Mouse (Mus musculus) kidney, embryonic 14.5 days (tissue): ENCODE measurements at regions not wholly inside any gene's neighbourhood (a gene's known extent, or its start where the extent isn't known, plus 50 kb on each side); places are given as distances from the start of the nearest gene placed in this dataset.
A peak's percentile ranks its signal among the peaks of the same experiment; 100 is the strongest.
"Not testable (repeated sequence)": the region's sequence is repeated elsewhere in the genome, so short reads cannot be mapped to it uniquely, and the experiment has no call there.

Source experiments
- ATAC-seq: fragments of 200-750 bp; cut with Nextera tagmentation; 2 replicates; pipeline ENCODE4 v1.8.0; 2017; ENCODE audit warnings: moderate number of reproducible peaks, mild to moderate bottlenecking, moderate TSS enrichment, moderate library complexity; ENCODE audit not compliant: low FRiP score, low TSS enrichment
- H3K27ac ChIP-seq: fragments of 300-500 bp; sonication (generic); 2 replicates; pipeline ENCODE4 v1.5.1; 2014; ENCODE audit warnings: low read depth, mild to moderate bottlenecking, low read length, moderate library complexity, mixed read lengths
- H3K27me3 ChIP-seq: fragments of 300-500 bp; sonication (generic); 2 replicates; pipeline ENCODE4 v1.6.1; 2014; ENCODE audit warnings: mild to moderate bottlenecking, low read length; ENCODE audit not compliant: control insufficient read depth, insufficient read depth
- H3K36me3 ChIP-seq: fragments of 300-500 bp; sonication (generic); 2 replicates; pipeline ENCODE4 v1.6.1; 2014; ENCODE audit warnings: low read length, mixed read lengths; ENCODE audit not compliant: control insufficient read depth, insufficient read depth
- H3K4me1 ChIP-seq: fragments of 300-500 bp; sonication (generic); 2 replicates; pipeline ENCODE4 v1.6.1; 2014; ENCODE audit warnings: low read length, mixed read lengths; ENCODE audit not compliant: control insufficient read depth, insufficient read depth
- H3K4me2 ChIP-seq: fragments of 300-500 bp; sonication (generic); replicated peaks from 2 replicates; pipeline ENCODE4 v1.6.1; 2014; ENCODE audit warnings: low read depth, mild to moderate bottlenecking, low read length
- H3K4me3 ChIP-seq: fragments of 300-500 bp; sonication (generic); 2 replicates; pipeline ENCODE4 v1.5.1; 2014; ENCODE audit warnings: mild to moderate bottlenecking, low read length
- H3K9ac ChIP-seq: fragments of 300-500 bp; sonication (generic); 2 replicates; pipeline ENCODE4 v1.6.1; 2014; ENCODE audit warnings: low read depth, mild to moderate bottlenecking, low read length, moderate library complexity
- H3K9me3 ChIP-seq: fragments of 300-500 bp; sonication (generic); 2 replicates; pipeline ENCODE4 v1.6.1; 2016; ENCODE audit warnings: low read length; ENCODE audit not compliant: control insufficient read depth
- WGBS: fragments of 180-500 bp; shearing (Covaris S2); extraction: QIAGEN DNeasy Blood & Tissue Kit; methylation state at CpG from one replicate; pipeline ENCODE4 v1.1.7; 2014; 5-methylcytosine and 5-hydroxymethylcytosine counted together

DNA sequence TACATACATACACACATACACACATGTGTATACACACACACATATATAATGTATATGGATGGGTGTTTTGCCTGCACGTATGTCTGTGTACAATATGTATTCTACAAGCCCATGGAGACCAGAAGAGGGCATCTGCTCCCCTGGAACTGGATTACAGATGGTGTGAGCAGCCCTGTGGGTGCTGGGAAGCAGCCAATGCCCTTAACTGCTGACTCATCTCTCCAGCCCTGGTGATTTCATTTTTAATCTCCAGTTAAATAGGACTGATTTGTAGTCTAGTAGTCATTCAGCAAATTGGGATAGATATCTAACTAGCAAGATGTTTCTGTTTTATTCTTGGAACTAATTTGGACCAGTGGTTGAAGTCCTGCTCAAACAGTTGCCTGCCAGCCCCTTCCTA is 94.1 kb downstream of the H2al2a start:
- Histone ChIP-seq H3K27me3 (no peaks in the 10 kb centered on the region), H3K9me3 (no peaks in the 10 kb centered on the region), H3K36me3 (no peaks in the 10 kb centered on the region), H3K9ac (no peak overlapping the region), H3K27ac (no peak overlapping the region), H3K4me2 (no peak overlapping the region), H3K4me3 (no peak overlapping the region), H3K4me1 (no peaks in the 10 kb centered on the region)
- 89% methylated on average over 1 of the region's 1 CpGs for WGBS
- no peak for ATAC-seq

- Histone ChIP-seq H3K27ac (no peak overlapping the region), H3K36me3 (no peaks in the 10 kb centered on the region), H3K9ac (no peak overlapping the region), H3K9me3 (no peaks in the 10 kb centered on the region), H3K4me3 (no peak overlapping the region), H3K4me2 (no peak overlapping the region), H3K4me1 (no peaks in the 10 kb centered on the region), H3K27me3 (no peaks in the 10 kb centered on the region)
- 55% methylated on average over 8 of the region's 8 CpGs for WGBS
- no peak for ATAC-seq
These were observed 96.6 kb downstream of the H2al2a start for GRCm38 (mm10) chr2:17900202-17900601.

DNA sequence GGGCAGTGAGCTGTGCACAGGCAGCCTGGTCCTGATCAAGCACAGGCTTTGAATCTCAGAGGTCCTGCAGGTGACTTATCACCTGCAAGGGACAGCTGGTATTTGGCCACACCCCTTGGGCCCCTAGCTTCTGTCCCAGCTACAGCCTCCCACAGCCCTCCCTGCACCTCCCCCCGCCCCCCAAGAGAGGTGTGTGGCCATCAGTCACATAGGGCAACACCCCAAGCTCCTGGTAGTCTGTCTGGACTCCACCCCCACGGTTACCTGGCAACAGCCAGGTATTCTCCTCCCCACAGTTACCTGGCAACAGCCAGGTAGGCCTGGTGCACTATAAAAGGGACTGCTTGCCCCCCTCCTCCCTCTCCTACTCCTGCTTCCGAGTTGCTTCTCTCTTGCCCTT is 98.0 kb downstream of the H2al2a start:
- 29% methylated on average over 3 of the region's 3 CpGs for WGBS
- Histone ChIP-seq H3K27me3 (no peaks in the 10 kb centered on the region), H3K9me3 (no peaks in the 10 kb centered on the region), H3K9ac (no peak overlapping the region), H3K27ac (no peak overlapping the region), H3K36me3 (no peaks in the 10 kb centered on the region), H3K4me2 (no peak overlapping the region), H3K4me1 (no peaks in the 10 kb centered on the region), H3K4me3 (no peak overlapping the region)
- ATAC-seq = no peak

DNA sequence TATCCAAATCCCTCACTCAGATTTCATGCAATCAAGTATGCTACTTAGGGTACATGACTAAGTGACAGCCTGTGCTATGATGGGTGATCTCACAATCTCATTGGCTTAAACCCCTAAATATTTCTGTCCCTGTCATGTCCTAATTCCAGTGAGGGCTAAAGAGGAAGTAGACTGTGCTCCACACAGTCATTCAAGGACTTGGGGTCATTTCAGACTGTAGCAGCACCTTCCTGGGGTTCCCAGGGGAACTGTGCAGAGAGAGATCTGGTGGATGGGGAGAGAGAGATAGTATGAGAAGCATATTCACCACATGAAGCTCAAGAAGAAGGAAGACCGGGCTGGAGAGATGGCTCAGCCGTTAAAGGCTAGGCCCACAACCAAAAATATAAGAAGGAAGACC is 100.7 kb downstream of the H2al2a start:
- Histone ChIP-seq H3K4me1 (no peaks in the 10 kb centered on the region), H3K4me2 (no peak overlapping the region), H3K36me3 (no peaks in the 10 kb centered on the region), H3K4me3 (no peak overlapping the region), H3K9ac (no peak overlapping the region), H3K27ac (no peak overlapping the region), H3K9me3 (no peaks in the 10 kb centered on the region), H3K27me3 (no peaks in the 10 kb centered on the region)
- whole genome bisulfite sequencing = 94% methylated on average over 2 of the region's 2 CpGs
- no peak for ATAC-seq

DNA sequence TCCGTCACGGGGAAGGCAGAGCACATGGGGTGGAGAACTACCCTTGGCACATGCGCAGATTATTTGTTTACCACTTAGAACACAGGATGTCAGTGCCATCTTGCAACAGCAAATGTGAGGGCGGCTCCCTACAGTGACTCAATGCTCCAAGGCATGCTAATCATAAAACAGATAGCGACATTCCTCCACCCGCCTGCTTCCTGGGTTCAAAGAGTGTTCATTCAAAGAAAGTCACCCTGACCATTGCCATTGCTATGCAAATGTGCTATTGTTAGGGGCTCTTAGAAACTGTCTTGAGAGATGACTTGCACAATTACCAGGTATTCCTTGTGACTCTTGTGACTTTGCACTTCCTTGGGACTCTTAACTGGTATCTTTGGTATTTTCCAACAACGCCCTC is 104.1 kb downstream of the H2al2a start:
- not testable (repeated sequence) for H3K9me3 ChIP-seq, H3K4me2 ChIP-seq, H3K9ac ChIP-seq, ATAC-seq, H3K27ac ChIP-seq, H3K4me1 ChIP-seq, H3K27me3 ChIP-seq, H3K4me3 ChIP-seq, H3K36me3 ChIP-seq
- WGBS = 89% methylated on average over 7 of the region's 7 CpGs

DNA sequence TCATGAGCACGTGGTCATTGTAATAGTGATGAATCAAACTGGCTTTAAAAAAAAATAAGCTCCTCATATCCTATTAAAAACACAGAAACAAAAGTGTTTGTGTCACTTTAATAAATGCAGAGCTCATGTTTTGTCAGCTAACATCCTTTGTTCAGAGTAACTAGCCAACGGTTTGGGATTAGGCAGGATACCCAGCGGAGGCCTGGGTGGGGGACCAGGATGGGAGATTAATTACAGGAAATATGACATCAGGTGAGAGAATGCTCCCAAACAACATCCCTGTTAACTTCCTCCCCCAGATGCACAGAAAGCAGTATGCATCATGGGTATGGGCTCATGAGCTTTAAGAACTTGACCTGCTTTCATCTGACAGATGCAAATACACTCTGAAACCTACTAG is 109.1 kb downstream of the H2al2a start:
- Histone ChIP-seq H3K27me3 (no peaks in the 10 kb centered on the region), H3K36me3 (no peaks in the 10 kb centered on the region), H3K4me1 (no peaks in the 10 kb centered on the region), H3K4me2 (no peak overlapping the region), H3K27ac (no peak overlapping the region), H3K9me3 (no peaks in the 10 kb centered on the region), H3K4me3 (no peak overlapping the region), H3K9ac (no peak overlapping the region)
- 58% methylated on average over 3 of the region's 3 CpGs for WGBS
- no peak for ATAC-seq

GRCm38 (mm10) chr2:17882389-17882788 is 114.4 kb downstream of the H2al2a start:
- ATAC-seq = peak; percentile 8; the same call in 1 of the 2 replicates
- Histone ChIP-seq H3K4me1 (no peaks in the 10 kb centered on the region), H3K9ac (no peak overlapping the region), H3K36me3 (no peaks in the 10 kb centered on the region), H3K27ac (no peak overlapping the region), H3K4me3 (no peak overlapping the region), H3K9me3 (no peaks in the 10 kb centered on the region), H3K27me3 (no peaks in the 10 kb centered on the region), H3K4me2 (no peak overlapping the region)
- 78% methylated on average over 12 of the region's 12 CpGs for WGBS

- H3K4me2 ChIP-seq = no peak overlapping the region
- no peaks in the 10 kb centered on the region for H3K4me1 ChIP-seq
- no peaks in the 10 kb centered on the region for H3K9me3 ChIP-seq
- ATAC-seq = peak; percentile 77; the same call in 1 of the 2 replicates
- H3K36me3 ChIP-seq = no peaks in the 10 kb centered on the region
- peak overlapping the region; percentile 3; the same call in 1 of the 2 replicates for H3K27ac ChIP-seq
- WGBS = 39% methylated on average over 11 of the region's 11 CpGs
- H3K9ac ChIP-seq = no peak overlapping the region
- H3K4me3 ChIP-seq = no peak overlapping the region
- no peaks in the 10 kb centered on the region for H3K27me3 ChIP-seq
These were observed 115.7 kb downstream of the H2al2a start for GRCm38 (mm10) chr2:17880800-17881717.

DNA sequence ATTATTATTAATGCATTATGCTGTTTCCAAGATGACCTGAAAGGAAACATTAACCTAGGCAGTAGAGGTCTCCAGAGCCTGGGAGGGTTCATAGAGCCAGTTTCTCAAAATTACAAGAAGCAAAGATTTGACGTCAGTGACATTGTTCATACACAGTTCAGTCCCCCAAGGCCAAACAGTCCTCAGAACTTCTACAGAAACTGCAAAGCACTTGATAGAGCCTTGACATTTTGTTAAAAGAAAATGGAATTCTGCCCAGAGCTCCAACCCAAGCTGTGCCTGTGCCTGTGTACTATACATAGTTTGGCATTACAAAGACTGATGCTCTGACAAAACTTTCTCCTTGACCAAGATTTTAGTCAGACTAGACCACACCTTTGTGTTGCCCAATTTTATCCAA is 118.9 kb downstream of the H2al2a start:
- Histone ChIP-seq H3K4me3 (no peak overlapping the region), H3K4me1 (no peaks in the 10 kb centered on the region), H3K9me3 (no peaks in the 10 kb centered on the region), H3K36me3 (no peaks in the 10 kb centered on the region), H3K27me3 (no peaks in the 10 kb centered on the region), H3K9ac (no peak overlapping the region), H3K4me2 (no peak overlapping the region), H3K27ac (no peak overlapping the region)
- ATAC-seq = no peak
- WGBS = 79% methylated on average over 1 of the region's 1 CpGs
